Mouse (Mus musculus) cerebellum, adult 18-20 months (tissue): ENCODE results near the gene Hephl1.

Experiments
- DNase-seq, 2 experiments: peaks; one replicate each; pipeline ENCODE4 v3.0.0; 2021

The Hephl1 gene

DNA sequence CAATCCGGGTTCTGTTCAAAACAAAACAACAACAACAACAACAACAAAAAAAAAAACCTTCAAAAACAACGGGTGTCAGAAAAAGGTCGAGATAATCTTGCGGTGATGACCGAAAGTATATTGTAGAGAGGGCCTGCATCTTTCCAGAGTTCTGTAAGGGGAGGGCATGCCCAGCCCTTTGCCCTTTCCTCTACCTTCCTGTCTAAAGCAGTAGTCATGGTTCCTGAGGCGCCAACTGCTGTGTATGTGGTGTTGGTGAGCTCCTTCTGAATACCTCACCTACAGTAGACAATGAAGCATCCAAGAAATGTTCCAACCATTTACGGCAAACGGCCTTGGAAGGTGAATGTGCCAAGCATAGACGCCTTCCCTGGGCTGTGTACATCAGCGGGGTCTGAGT lies 66.2 kb downstream of the Hephl1 start:
- DNase-seq: no peak

DNA sequence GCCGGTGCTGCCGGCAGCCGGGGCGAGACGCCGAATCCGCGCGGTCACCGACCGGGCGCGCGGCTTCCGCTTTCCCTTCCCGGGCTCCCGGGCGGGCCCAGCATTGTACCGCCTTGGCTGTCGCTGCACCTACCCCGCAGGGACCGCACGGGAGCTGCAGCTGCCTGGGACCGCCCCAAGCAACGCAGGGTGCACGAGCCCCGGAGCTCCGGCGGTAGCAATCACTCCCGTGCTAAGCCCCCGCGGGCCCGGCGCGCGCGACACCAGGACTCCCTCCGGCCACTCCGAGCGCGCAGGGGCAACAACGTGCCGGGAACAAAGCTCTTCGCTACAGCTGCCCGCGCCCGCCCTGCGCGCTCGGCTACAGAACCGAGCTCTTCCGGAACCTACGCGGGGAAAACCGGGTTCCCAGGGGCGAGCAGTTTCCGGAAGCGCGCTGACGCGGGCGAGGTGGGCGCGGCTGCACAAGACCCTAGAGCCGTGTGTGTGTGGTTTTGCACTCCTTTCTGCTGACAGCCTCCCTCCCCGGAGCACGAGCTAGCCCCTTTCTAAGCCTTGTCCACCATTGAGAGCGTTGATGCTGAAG lies 66.7 kb downstream of the Hephl1 start, which contains the start of gene Panx1:
Gene Panx1 (minus strand): TSS at position 395 of the 586 bp plus-strand sequence.
- peak in 1 of 2 experiments; percentile 27 for DNase-seq

DNA sequence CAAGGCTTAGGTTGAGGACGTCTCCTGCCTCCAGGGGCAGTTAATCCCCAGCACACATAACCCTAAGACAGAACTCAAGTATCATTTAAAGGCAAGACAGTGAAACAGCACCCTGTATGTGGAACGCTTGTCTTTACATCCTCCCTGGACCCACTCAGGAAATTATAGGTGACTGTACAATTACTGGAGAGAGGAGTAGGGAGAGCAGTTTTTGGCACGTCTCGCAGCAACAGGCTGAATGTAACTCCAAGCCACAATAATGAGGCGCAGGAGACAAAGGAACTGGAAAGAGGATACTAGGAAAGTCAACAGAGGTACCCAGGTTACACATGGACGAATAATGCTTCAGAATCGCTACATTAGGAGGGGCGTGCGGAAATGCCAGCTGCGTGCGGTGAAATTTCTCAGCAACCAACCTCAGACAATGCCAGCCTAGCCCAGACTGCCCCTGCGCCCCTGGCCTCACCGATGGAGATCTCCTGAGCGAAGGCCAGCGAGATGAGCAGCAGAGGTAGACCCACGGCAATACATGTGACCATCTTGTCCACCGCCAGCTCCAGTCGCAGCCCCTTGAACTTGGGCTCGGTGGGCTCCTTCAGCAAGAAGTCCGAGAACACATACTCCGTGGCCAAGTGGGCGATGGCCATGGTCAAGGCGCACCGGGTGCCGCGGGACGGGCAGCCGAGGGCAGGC lies 67.4 kb downstream of the Hephl1 start:
- DNase-seq: peak in 1 of 2 experiments; percentile 6

DNA sequence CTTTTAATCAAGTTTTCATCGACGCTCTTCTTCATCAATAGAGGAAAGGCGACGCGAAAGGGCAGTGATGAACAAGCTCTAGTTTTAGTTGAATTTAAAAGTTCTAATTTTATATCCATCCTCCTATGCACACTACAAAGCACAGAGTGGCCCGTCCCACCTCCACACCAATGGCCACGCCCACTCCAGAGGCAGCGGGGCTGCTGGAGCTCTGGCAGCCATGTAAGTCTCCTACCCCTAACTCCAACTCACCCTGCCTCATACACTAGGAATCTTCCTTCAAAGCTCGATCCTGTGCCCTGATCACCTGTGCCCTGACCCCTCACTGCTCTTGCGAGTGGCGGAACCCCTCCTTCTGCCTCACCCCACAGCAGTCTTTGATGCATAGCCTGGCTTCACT lies 70.4 kb downstream of the Hephl1 start:
- no peak for DNase-seq

DNA sequence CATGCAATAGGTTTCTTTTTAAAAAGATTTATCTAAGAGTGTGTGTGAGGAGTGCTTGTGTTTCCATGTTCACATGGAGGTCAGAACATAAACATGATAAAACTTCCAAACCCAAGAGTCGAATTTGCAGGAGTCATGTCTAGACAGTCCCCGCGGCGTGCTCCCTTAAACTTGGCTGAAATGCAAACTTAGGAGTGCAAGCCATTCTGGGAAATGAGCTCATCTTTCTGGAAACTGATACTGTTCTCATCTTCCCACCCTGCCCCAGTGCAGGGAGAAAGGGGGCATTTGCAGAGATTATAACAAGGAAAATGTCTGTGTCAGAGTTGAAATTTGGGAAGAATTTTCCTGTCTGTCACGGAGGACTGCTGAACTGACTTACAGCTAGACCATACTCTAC lies 72.1 kb downstream of the Hephl1 start:
- DNase-seq: no peak

DNA sequence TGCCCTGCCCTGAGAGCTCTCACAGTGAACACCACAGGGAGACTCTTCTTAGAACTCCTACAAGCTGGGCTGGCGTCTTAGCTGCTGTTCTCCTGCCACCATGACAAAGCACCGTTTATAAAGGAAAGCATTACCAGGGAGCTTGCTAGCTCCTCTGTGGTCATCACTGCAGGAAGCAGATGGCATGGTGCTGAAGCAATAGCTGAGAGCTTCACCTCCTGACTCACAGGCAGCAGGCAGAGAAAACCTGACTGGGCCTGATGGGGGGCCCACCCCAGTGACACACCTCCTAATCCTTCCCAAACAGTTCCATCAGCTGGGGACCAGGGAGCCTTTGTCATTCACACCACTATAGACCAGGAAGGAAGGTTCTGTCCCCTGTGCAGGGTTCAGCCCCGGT lies 74.2 kb downstream of the Hephl1 start:
- no peak for DNase-seq

DNA sequence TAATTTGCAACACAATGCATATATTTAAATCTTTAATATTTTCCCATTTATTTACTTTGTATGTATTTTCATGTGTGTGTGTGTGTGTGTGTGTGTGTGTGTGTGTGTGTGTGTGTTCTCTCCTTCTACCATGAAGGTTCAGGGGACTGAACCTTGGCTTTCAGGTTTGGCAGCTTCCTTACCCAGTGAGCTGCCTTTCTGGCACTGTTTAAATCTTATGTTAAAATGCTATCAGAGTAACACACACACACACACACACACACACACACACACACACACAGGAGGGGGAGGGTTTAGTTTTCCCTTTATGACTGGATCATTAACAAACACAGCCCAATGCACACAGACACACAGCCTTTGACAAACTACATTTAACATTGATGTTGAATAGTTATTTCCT lies 74.7 kb downstream of the Hephl1 start:
- DNase-seq: no peak

DNA sequence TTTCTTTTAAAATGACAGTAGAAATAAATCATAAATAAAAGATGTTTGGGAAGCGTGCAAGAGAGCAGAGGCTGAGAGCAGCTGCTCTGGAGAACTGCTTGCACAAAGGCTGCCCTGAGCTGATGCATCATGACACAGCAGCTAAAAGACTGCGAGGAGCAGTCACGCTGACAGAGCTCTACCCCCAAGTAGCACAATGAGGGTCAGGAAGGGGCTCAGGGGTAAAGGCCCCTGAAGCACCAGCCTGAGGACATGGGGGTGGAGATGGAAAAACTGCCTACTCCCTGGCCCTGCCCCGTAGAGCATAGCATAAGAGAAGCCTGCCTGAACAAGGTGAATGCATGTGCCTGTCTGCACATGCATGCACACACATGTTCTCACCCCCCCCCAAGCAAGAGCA lies 75.1 kb downstream of the Hephl1 start:
- no peak for DNase-seq

DNA sequence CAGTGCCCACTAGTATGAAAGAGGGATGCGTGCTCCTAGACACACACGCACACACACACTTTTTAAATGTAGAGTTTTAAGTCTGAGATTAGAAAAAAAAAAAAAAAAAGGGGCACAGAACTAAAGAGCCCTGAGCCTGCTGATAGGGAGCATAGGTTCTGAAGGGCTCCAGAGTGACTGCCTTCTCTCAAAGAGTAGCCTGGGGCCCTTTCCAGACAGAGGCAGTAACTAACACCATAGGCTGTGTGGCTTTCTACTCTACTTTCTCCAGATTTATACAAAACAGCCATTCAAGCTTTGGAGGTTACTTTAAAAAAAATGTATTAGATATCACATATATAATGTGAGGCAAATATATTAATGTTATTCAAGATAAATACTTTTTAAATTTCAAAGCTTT lies 75.5 kb downstream of the Hephl1 start:
- no peak for DNase-seq

DNA sequence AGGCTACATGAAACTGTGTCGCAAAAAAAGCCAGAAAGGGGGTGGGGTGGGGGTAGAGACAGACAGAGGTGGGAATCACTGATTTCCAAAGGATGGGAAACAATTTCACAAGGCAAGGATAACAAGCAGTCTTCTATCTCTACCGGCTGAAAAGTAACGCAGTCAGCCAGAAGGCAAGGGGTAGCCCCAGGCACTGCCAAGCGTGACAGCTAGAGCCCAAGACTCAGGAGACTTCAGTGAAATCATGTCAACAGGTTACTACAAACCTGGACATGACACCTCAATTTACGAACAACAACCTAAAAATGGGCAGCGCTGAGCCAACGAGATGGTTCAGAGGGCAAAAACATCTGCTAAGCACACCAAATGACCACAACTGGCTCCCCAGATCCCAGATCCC lies 75.9 kb downstream of the Hephl1 start:
- DNase-seq: no peak

DNA sequence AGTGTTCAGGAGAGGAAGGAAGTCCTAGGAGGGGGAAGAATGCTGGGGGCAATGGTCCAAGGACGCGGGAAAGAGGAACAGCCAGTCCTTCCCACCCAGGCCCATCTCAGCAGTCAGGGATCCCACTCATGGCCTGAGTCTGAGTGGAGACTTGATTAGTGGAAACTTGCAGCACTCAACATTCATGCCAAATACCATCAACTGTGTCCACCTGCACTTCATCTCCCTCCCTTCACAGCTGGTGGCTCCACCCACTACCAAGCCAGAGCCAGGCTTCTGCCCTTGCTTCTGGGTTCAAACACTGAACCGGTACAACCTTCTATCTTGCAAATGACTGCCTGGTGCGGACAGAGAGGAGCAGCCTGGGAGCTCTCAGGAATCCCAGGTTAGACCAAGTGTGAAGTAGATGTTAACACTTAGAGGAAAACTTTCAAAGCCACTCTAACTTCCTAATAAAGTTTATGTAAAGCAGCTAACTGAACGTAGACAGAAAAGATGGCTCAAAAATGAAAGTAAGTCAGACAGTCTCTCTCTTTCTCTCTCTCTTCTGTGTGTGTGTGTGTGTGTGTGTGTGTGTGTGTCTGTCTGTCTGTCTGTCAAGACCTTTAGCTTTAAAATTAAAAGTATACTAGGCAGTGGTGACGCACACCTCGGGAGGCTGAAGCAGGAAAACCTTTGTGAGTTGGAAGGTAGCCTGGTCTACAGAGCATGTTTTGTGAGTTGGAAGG lies 77.2 kb downstream of the Hephl1 start:
- DNase-seq: no peak

DNA sequence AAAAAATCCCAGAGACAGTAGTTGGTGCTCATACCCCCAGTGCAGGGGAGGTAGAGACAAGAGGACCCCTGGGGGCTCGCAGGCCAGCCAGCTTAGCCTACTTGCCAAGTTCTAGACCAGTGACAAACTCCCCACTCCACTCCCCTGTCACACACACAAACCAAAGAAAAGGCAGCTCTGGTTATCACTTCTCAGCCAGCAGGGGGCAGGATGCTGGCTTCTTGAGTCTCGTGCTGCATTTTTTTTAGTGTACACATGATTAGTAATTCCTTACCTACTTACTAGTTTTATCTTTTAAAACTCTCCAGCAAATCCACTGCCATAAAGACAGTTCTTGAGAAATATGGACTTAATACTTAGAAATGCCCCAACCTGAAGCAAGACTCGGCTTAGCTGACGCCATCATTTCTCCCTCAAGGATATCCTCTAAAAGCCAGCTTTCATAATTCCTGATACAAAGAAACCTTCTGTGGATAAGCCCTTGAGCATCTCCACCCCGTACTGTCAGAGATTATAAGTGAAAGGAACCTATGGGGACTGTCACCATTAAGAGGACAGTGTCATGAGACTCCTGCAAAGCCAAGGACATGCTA lies 78.2 kb downstream of the Hephl1 start:
- DNase-seq: peak in 1 of 2 experiments; percentile 22

DNA sequence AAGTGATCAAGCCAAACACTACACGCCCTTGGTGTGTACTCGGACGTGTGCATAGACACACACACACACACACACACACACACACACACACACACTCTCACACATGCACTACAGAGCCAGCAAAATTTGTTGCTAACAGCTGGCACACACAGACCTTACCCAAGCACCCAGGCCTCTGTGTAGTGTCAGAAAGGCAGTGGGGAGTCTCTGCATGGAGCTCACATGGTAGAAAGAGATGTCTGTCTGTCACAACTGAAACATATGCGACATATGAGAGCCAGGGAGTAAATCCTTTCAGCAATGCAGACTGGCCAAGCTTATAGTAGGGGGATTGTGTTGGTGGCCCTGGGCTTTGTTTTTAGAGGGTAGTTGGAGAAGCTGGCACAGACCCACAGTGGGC lies 79.1 kb downstream of the Hephl1 start:
- no peak for DNase-seq

DNA sequence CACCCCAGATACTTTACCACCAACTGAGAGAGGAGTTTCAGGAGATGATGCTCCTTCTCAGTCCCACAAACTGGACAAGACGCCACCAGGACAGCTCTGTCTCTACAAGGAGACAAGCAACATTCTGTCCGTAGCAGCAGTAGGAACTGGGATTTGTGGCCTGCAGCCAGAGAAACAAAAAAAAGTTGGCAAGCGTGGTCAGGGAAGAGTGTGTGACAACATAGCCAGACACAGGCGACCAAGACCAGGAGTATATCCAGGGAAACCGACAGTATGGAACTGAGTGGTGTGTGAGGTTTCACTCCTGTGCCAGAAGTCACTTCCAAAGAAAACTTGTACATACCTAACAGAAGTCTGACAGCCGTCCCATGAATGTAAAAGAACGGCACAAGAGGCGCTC lies 81.1 kb downstream of the Hephl1 start:
- peak; percentile 22 to 33 for DNase-seq

DNA sequence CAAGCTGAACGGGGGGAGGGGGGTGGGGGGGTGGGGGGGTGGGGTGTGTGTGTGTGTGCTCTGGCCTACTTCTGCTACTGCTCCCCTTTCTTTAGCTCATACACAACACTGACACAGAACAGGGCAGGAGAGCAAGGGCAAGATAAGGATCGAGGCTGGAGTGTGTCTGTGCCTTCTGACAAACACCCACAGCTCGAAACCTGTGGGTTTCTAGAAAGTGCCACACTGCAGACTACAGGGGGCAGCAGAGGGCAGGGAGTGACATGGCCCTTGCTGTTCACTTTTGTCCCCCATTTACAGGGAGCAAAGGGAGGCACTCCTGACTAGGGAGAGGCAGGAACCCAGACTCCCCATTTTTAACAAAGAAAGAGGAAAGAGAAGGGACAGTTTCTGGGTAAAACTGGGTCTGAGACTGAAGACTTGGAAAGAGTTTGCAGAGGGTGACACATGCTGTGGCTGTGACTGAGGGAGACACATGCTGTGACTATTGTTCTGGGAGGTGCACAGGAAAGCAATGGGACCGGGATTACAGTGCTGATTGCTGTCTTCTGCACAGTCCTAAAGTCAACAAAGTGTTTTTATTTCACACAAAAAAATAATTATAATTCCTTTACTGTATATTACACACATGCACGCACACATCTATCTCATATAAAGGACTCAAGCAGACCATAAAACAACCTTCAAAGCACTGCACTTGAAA lies 82.7 kb downstream of the Hephl1 start:
- peak; percentile 13 to 41 for DNase-seq

DNA sequence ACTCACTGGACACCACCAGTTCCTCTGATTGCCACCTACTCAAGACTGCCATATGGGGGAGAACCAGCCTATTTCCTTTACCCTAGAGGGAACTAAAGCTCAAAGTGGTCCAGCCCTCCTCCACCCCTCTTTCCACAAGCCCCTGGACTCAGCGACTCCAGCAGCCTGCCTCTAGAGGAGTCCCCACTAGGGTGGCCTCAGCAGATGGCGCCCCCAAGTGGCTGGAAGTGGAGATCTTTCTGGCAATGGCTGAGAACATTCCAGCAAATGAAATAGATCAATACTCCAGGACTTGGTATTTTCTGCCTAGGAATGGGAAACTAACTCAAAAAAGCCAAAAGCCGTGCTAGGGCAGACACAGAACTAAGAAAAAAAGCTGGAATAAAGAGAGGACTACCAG lies 84.2 kb downstream of the Hephl1 start:
- no peak for DNase-seq

DNA sequence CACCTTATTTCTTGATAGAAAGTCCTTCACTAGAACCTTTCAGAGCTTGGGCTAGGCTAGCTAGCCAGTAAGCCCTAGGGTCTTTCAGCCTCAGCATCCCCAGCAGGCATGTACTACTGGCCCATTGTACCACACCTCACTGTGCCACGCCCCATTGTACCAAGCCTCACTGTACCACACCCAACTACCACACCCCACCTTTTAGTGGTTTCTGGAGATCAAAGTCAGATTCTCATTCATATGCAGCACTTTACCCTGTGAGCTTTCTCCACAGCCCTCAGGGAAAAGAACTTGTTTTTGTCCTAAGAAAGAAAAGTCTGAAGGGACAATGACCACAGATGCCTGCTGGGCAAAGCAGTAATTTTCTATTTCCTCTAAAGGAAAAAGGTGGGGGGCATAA lies 88.9 kb downstream of the Hephl1 start:
- no peak for DNase-seq

DNA sequence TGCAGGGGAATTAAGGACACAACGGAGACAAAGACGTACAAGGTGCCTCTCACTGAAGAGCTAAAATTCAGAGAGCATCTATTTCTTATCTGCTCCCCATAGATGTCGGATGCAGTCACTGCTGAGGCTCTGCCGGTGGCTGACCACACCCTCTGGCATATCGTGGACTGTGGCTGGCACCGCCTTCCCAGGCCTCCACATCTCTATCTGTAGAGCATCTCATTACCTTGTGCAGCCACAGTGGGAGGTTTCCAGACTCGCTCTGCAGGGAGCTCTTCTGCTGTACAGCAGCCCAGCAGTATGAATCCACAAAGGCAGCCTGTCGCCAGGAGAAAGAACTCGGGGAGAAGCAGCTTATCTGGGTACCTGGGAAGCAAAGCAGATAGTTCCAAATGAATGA lies 90.8 kb downstream of the Hephl1 start:
- DNase-seq: no peak

DNA sequence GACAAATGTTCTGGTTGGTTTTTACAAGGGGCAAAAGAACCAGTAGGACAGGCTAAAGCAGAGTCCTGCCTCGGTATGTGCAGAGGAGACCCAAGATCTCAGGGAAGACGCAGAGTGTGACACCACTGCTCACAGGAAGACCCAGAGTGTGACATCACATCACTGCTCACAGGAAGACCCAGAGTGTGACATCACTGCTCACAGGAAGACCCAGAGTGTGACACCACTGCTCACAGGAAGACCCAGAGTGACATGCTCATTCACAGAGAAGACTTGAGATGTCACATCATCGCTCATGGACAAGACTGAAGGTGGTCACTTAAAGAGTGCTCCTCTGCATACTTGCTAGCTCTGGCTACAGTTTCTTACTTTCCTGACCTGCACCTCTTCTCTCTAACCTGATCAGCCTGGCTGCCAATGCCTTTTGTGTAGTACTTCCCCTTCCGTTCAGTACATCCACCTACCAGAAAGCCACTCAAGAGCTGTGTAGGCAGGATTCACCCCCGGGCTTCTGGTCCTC lies 91.3 kb downstream of the Hephl1 start:
- no peak for DNase-seq

DNA sequence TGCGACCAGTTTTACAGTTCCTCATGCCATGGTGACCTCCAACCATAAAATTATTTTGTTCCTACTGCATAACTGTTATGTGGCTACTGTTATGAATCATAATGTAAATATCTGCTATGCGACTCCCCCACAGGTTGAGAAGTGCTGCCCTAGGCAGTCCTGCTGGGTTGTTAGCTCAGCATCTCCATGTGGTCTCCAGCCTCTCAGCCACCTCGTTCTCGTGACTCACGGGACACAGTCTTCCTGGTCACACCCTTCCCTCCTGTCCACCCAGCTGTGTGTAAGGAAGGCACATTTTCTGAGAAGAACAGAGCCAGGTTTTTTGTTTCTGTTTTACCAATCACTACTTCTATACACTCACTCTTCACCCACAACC lies 93.2 kb downstream of the Hephl1 start:
- no peak for DNase-seq

DNA sequence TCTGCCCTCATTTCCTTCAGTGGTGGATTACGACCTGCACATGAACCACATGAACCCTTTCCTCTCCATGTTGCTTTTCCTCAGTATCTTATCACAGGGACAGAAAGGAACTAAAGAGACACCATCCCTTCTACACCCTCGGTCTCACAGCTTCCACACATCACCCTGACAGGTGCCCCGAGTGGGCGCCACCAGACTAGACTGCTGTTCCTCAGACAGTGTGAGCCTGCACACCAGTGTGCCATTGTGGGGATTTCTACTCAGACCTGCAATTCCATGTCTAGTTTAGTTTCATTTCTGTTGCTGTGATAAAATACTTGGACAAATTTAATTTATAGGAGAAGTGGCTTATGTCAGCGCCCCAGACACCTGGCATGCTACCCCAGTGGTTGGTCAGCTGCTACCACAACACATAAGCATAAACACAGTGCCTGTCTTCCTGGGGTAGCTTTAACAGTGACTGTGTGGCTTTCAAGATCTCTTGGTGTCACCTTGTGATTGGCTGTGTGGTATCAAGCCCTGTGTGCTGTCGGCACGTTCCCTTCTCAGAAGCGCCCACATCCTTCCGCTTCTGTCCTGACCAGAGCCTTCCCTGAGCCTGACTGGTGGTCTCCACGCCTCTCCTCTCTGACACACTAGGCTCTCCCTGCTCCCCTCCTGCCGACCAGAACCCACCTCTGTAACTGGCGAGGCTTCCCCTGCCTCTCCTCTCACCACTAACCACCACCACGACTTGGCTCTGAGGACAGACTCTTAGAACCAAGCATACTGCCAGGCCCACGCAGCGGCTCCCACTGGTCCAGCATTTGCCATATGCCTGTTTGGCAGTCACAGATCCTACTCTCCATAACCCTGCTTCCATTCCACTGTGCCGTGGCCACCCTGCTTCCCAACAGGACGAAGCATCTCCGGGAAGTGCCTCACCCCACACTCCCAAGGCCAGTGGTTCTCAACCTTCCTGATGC lies 93.8 kb downstream of the Hephl1 start:
- peak; percentile 64 for DNase-seq
